Mouse (Mus musculus) heart, embryonic 15.5 days (tissue): ENCODE results near the gene L1td1. TPM values are rescaled to one million over a fixed set of nuclear protein-coding genes. Genes with fewer than 3 reads are reported as not detected.

ENCODE experiments used
- ATAC-seq: fragments of 200-750 bp; cut with Nextera tagmentation; replicated peaks from 2 replicates; pipeline ENCODE4 v1.8.0; 2017; ENCODE audit warnings: low read depth, moderate TSS enrichment; ENCODE audit not compliant: insufficient number of reproducible peaks, insufficient read depth, low FRiP score
- H3K27ac ChIP-seq: fragments of 300-500 bp; sonication (generic); 2 replicates; pipeline ENCODE4 v1.5.1; 2015; ENCODE audit warnings: mild to moderate bottlenecking, inconsistent platforms
- H3K27me3 ChIP-seq: fragments of 300-500 bp; sonication (generic); 2 replicates; pipeline ENCODE4 v1.6.1; 2015; ENCODE audit warnings: inconsistent platforms
- H3K36me3 ChIP-seq: fragments of 300-500 bp; sonication (generic); 2 replicates; pipeline ENCODE4 v1.6.1; 2015; ENCODE audit warnings: mild to moderate bottlenecking, inconsistent platforms
- H3K4me1 ChIP-seq: fragments of 300-500 bp; sonication (generic); replicated peaks from 2 replicates; pipeline ENCODE4 v1.6.1; 2015; ENCODE audit warnings: inconsistent platforms
- H3K4me2 ChIP-seq: fragments of 300-500 bp; sonication (generic); 2 replicates; pipeline ENCODE4 v1.6.1; 2015; ENCODE audit warnings: inconsistent platforms, mild to moderate bottlenecking, moderate library complexity
- H3K4me3 ChIP-seq: fragments of 300-500 bp; sonication (generic); 2 replicates; pipeline ENCODE4 v1.5.1; 2015; ENCODE audit warnings: mild to moderate bottlenecking, inconsistent platforms
- H3K9ac ChIP-seq: fragments of 300-500 bp; sonication (generic); 2 replicates; pipeline ENCODE4 v1.6.1; 2015; ENCODE audit warnings: mild to moderate bottlenecking, inconsistent platforms
- H3K9me3 ChIP-seq: fragments of 300-500 bp; sonication (generic); replicated peaks from 2 replicates; pipeline ENCODE4 v1.6.1; 2016; ENCODE audit warnings: inconsistent platforms
- WGBS: fragments of 180-500 bp; shearing (Covaris S2); methylation state at CpG from one replicate; pipeline ENCODE4 v1.1.7; 2015; ENCODE audit warnings: mixed read lengths; 5-methylcytosine and 5-hydroxymethylcytosine counted together
- polyA plus RNA-seq: library from polyadenylated mRNA; unstranded; fragments of >200 nt; fragmentation: Nextera tagmentation; extraction: Ambion mirVana; gene quantifications from 2 replicates; pipeline ENCODE4 v1.2.1, GENCODE M21; 2015

L1td1 gene
- 0.11 TPM in 1 of 2 replicates, not detected in the other for polyA plus RNA-seq

DNA sequence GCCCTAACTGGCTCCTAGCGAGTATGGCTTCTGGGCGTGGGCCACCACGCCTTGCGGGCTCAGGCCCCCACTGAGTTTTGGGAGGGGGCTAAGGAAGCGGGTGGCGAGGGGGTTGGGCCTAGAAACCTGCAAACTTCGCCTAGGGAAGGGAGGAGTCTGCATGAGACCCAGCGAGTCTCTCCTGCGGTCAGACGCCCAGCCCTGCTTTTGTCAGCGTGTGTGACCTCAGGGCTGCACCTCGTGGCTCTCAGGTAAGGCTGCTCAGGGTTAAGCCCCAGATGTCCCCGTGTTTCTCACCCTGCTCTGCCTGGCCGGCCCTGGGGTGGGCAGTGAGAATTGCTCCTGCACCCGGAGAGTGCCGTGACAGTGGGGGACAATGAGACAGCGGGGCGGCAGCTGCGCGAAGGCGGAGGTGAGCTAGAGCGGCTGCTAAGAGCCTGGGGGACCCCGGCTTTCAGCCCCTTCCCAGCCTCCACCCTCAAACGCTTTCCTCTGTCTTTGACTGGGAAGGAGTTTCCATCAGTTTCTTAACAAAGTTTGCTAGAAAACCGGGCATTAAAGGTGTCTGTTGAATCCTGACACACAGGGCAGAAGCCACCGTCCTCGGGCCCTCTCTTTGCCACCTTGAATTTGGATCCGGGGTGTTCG is at the start of gene L1td1:
L1td1 (plus strand) TSS at position 145 of the 648 bp plus-strand sequence.
- H3K4me3 ChIP-seq, result peak within 1 kb of the TSS; percentile 36
- 0 out of 2 replicates have a peak within 1 kb of the TSS, but pooled peaks have one; percentile 11 for H3K9ac ChIP-seq
- 7% methylated on average over 29 of the region's 29 CpGs for WGBS
- H3K4me1 ChIP-seq, result peaks cover 20% of the 10 kb centered on the region
- H3K27me3 ChIP-seq, result peaks cover 9% of the 10 kb centered on the region; the same call in 1 of the 2 replicates
- H3K36me3 ChIP-seq, result no peaks in the 10 kb centered on the region
- no peaks in the 10 kb centered on the region for H3K9me3 ChIP-seq
- H3K27ac ChIP-seq, result no peak within 1 kb of the TSS
- peak within 1 kb of the TSS; percentile 69 for H3K4me2 ChIP-seq
- ATAC-seq, result no peak

DNA sequence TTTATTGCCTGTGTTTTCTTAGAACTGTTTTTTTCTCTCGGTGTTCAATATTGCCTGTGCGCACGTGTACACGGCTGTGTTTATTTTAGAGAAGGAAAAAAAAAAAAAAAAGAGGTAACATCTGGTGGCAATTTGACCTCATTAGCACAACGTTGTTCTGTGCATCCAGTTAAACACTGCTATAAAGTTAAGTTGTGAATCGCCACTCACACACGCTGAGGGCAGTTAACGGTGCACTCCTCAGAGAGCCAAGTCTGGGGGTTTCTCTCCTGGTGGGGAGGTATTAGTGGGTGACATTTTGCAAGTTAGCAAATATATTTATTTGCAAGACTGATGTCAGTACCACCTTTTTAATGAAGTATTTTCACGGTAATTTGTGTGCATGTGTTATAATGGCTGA is 49.0 kb upstream of the L1td1 start:
- no peak for ATAC-seq
- Histone ChIP-seq H3K4me2 (no peak overlapping the region), H3K9me3 (no peaks in the 10 kb centered on the region), H3K4me3 (no peak overlapping the region), H3K27me3 (no peaks in the 10 kb centered on the region), H3K36me3 (no peaks in the 10 kb centered on the region), H3K4me1 (no peaks in the 10 kb centered on the region), H3K9ac (no peak overlapping the region), H3K27ac (no peak overlapping the region)
- 69% methylated on average over 9 of the region's 9 CpGs for WGBS

DNA sequence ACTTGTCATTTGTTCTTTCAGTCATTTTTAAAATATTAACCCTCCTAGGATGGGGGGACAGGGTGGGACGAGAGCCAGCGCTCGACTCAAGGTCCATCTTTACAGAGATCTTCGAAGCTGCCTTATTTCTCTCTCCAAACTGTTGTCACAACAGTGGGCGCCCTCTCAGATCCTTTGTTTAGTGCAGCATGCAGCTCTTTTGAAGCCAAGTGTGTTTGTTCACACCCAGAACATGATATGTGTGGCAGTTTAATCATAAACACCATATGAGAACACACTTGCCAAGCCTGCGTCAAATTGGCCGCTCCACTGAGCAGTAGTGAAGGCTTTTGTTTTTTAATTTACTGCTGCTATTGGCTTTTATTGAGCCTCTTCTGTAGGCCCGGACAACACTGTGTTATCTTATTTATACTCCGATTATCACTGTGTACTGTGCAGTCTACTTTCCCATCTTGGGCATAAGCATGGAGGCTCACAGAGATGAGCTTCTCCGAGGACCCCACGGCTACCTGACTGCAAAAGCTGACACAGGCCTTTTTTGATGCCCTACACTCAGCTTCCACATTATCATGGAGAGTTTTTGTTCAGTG is 39.8 kb upstream of the L1td1 start:
- H3K27me3 ChIP-seq, result no peaks in the 10 kb centered on the region
- H3K9me3 ChIP-seq, result no peaks in the 10 kb centered on the region
- H3K9ac ChIP-seq, result no peak overlapping the region
- no peak for ATAC-seq
- WGBS, result 81% methylated on average over 11 of the region's 11 CpGs
- H3K4me3 ChIP-seq, result no peak overlapping the region
- no peak overlapping the region for H3K27ac ChIP-seq
- H3K4me1 ChIP-seq, result peaks cover 3% of the 10 kb centered on the region; the same call in 1 of the 2 replicates
- H3K36me3 ChIP-seq, result peaks cover 8% of the 10 kb centered on the region; the same call in 1 of the 2 replicates
- no peak overlapping the region for H3K4me2 ChIP-seq

DNA sequence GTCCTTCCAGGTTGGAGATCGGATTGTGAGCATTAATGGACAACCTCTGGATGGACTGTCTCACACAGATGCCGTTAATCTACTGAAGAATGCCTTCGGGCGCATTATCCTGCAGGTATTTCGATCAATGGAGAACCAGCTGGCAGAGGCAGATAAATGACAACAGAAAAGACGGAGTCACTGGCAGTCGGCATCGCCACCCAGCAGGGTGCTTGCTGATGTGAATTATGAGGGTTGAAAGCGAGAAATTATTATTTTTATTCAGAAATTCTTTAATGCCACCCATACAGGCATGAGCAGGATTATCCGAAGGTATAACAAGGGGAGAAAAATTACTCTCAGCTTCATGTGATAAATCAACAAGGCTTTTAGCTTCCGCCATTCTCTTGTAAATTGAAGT is 38.4 kb upstream of the L1td1 start:
- Histone ChIP-seq H3K4me3 (no peak overlapping the region), H3K27me3 (no peaks in the 10 kb centered on the region), H3K27ac (no peak overlapping the region), H3K4me2 (no peak overlapping the region), H3K9ac (no peak overlapping the region), H3K4me1 (peaks cover 3% of the 10 kb centered on the region; the same call in 1 of the 2 replicates), H3K9me3 (no peaks in the 10 kb centered on the region), H3K36me3 (peaks cover 8% of the 10 kb centered on the region; the same call in 1 of the 2 replicates)
- ATAC-seq, result no peak
- 91% methylated on average over 11 of the region's 11 CpGs for WGBS

DNA sequence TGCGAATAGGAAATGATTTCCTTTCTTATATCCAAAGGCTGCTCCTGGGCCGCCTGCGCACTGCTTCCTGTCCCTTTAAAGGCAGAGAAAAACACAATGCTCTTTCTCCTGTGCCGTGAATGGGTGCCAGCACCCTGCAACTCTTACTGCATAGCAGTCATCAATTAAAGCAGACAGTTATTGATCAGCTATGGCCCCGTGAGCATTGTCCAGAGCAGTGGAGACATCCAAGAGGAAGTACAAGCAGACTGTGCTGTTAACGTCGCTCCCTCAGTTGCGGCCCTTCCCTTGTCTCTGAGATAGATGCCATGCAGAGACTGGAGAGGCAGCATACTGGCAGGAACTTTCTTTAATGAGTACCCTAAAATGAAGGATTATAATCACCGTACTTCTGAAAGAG is 38.0 kb upstream of the L1td1 start:
- Histone ChIP-seq H3K36me3 (peaks cover 8% of the 10 kb centered on the region; the same call in 1 of the 2 replicates), H3K27me3 (no peaks in the 10 kb centered on the region), H3K27ac (no peak overlapping the region), H3K9me3 (no peaks in the 10 kb centered on the region), H3K4me1 (peaks cover 4% of the 10 kb centered on the region; the same call in 1 of the 2 replicates), H3K9ac (no peak overlapping the region), H3K4me3 (no peak overlapping the region), H3K4me2 (no peak overlapping the region)
- WGBS, result 86% methylated on average over 9 of the region's 9 CpGs
- ATAC-seq, result no peak

DNA sequence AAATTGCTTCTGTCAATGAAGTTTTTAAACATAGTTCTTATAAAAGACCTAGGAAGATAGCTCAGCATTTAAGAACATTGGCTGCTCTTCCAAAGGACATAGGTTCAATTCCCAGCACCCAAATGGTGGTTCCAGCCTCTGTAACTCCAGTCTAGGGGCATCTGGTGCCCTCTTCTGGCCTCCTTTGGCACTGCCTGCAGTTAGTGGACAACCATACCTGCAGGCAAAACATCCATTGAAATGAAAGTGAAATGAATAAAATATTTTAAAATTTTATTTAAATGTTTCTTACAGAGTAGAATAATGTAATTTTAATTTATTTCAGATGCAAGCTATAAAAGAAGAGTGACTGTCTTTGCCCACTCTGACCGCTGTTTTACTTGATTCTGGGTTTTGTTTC is 36.5 kb upstream of the L1td1 start:
- Histone ChIP-seq H3K27ac (no peak overlapping the region), H3K9ac (no peak overlapping the region), H3K9me3 (no peaks in the 10 kb centered on the region), H3K4me2 (no peak overlapping the region), H3K4me1 (peaks cover 6% of the 10 kb centered on the region; the same call in 1 of the 2 replicates), H3K27me3 (no peaks in the 10 kb centered on the region), H3K4me3 (no peak overlapping the region), H3K36me3 (peaks cover 8% of the 10 kb centered on the region; the same call in 1 of the 2 replicates)
- 100% methylated on average over 1 of the region's 1 CpGs for WGBS
- no peak for ATAC-seq

DNA sequence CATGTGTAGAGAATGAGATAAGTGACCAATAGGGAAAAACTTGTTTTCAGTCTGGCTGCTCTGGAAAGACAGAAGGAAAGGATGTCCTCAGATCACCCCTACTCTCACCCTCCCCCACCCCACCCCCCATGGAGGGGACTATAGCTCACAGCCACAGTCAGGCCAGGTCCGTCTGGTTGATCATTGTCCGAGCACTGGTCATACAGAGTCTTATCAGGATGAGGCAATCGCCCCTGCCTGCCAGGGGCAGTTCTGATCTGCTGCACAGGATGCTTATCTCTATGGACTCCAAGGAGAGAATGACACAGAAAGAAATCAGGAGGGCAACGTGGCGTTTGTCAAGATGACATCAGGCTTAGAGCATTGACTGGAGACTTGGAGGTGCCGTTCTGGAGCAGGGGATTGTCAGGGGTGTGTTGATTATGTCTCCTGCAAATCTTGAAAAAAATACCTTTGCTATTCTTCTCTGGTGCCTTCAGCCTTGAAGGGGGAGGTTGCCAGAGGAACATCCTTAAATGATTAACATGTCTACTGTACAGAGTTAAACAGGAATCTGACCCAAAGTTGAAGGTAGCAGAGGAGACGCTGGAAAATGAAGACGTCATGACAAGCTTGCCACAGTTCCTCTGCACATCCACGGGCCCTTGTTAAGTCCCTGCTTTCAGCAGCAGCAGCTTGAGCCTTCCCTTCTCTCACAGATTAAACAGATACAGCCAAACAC is 32.9 kb upstream of the L1td1 start:
- H3K36me3 ChIP-seq, result peaks cover 8% of the 10 kb centered on the region; the same call in 1 of the 2 replicates
- H3K27ac ChIP-seq, result no peak overlapping the region
- no peak overlapping the region for H3K4me2 ChIP-seq
- 24% methylated on average over 9 of the region's 9 CpGs for WGBS
- ATAC-seq, result no peak
- H3K4me1 ChIP-seq, result 0 out of 2 replicates have a peak, but pooled peaks cover 3% of the 10 kb centered on the region
- no peaks in the 10 kb centered on the region for H3K27me3 ChIP-seq
- no peak overlapping the region for H3K9ac ChIP-seq
- H3K9me3 ChIP-seq, result no peaks in the 10 kb centered on the region
- no peak overlapping the region for H3K4me3 ChIP-seq

DNA sequence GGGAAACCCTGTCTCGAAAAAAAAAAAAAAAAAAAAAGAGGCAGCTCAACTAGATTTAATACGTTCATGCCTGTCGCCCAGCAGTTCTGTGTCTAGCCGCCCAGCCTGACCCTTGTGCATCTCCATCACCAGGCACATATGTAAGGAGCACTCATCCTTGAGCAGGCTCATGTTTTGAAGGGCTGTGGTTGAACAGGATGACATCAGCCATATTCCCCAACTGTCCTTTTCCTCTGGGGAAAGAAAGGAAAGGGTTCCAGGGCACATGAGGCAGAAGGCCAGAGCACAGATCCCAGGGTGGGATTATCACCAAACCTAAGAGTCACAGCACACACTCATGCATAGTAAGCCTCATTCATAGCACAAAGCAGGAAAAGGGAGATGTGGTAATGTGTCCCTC is 28.6 kb upstream of the L1td1 start:
- no peaks in the 10 kb centered on the region for H3K27me3 ChIP-seq
- H3K4me2 ChIP-seq, result no peak overlapping the region
- no peak overlapping the region for H3K4me3 ChIP-seq
- no peaks in the 10 kb centered on the region for H3K36me3 ChIP-seq
- H3K4me1 ChIP-seq, result peaks cover 11% of the 10 kb centered on the region; the same call in 1 of the 2 replicates
- no peak overlapping the region for H3K9ac ChIP-seq
- no peak for ATAC-seq
- WGBS, result 80% methylated on average over 4 of the region's 4 CpGs
- no peak overlapping the region for H3K27ac ChIP-seq
- no peaks in the 10 kb centered on the region for H3K9me3 ChIP-seq

DNA sequence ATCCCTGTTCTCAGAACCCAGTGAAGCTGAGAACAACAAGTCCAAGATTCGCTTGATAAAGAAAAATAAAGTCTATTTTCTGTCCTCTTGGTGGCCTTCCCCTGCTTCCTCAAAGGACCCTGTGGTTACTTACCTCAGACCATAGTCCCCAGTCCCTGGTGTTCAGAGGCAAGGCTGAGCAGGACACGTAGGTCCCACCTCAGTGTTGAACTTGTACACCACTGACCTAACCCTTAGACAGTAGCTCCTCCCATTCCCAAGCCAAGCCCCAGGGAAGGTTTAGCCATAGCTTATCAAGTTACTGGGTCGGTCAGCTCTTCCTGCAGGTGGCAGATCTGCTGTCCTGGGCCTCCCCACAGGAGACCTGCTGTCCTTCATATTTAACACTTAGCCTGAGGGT is 27.6 kb upstream of the L1td1 start:
- H3K27me3 ChIP-seq, result no peaks in the 10 kb centered on the region
- H3K36me3 ChIP-seq, result no peaks in the 10 kb centered on the region
- no peak overlapping the region for H3K4me3 ChIP-seq
- 54% methylated on average over 3 of the region's 3 CpGs for WGBS
- no peak overlapping the region for H3K27ac ChIP-seq
- no peak for ATAC-seq
- H3K9ac ChIP-seq, result no peak overlapping the region
- no peaks in the 10 kb centered on the region for H3K9me3 ChIP-seq
- H3K4me2 ChIP-seq, result no peak overlapping the region
- peaks cover 8% of the 10 kb centered on the region; the same call in 1 of the 2 replicates for H3K4me1 ChIP-seq

DNA sequence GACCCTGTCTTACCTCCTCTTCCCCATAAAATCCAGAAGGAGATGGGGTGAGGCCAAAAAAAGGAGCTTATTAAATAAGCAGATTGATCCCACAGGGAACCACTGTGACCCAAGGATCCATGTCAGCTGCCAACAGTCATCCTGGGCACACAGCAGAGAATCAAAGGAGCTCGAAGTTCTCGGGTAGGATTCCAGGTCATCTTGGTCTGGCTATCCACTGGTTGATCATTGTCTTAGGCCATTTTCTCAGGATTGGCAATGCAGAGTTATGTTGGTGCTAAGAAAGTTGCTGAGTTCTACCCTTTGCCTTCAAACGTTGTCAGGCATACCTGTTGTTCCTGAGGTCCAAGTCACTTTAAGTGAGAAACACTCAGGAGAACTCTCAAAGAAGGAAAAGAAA is 26.4 kb upstream of the L1td1 start:
- Histone ChIP-seq H3K36me3 (no peaks in the 10 kb centered on the region), H3K4me3 (no peak overlapping the region), H3K9ac (no peak overlapping the region), H3K27ac (no peak overlapping the region), H3K4me2 (no peak overlapping the region), H3K27me3 (no peaks in the 10 kb centered on the region), H3K4me1 (peaks cover 8% of the 10 kb centered on the region; the same call in 1 of the 2 replicates), H3K9me3 (no peaks in the 10 kb centered on the region)
- ATAC-seq, result no peak
- WGBS, result 90% methylated on average over 3 of the region's 3 CpGs

DNA sequence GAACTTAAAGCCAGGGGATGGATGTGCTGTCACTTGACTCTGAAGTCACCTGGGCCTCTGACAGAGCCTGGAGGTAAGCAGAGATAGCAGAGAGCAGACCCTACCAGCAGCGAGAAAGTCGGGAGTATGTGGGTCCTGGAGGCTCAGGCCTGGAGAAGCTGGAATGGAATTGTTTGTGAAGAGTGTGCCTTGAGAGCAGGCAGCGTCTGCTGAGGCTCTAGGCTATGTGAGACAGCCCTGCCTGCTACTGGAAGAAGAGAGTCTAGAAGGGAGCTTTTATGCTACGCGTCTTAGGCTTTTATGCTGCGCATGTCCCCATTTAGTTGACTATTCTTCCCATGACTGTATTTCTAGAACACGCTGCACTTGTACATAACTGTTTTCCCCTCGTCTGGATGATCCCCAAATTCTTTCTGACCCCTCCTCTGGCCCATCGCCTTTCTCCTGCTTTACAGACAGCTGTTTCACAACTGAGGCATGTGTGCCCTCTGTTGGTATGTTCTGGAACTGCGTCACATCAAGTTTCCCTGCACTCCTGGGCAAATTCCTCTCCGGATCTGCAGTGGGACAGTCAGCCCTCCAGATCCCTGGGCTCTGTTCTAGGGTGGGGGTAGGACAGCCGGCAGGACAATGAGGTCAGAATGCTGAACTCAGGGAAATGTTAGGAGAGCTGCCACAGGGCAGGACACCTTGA is 24.2 kb upstream of the L1td1 start:
- no peak overlapping the region for H3K27ac ChIP-seq
- WGBS, result 28% methylated on average over 12 of the region's 12 CpGs
- peak overlapping the region; percentile 34; the same call in 1 of the 2 replicates for H3K4me2 ChIP-seq
- no peaks in the 10 kb centered on the region for H3K27me3 ChIP-seq
- ATAC-seq, result 0 out of 2 replicates have a peak, but pooled peaks have one; percentile 21
- H3K4me3 ChIP-seq, result no peak overlapping the region
- no peaks in the 10 kb centered on the region for H3K9me3 ChIP-seq
- peak overlapping the region; percentile 17; the same call in 1 of the 2 replicates for H3K9ac ChIP-seq
- H3K36me3 ChIP-seq, result no peaks in the 10 kb centered on the region
- H3K4me1 ChIP-seq, result peaks cover 8% of the 10 kb centered on the region; the same call in 1 of the 2 replicates
